In the genomic region with DNA sequence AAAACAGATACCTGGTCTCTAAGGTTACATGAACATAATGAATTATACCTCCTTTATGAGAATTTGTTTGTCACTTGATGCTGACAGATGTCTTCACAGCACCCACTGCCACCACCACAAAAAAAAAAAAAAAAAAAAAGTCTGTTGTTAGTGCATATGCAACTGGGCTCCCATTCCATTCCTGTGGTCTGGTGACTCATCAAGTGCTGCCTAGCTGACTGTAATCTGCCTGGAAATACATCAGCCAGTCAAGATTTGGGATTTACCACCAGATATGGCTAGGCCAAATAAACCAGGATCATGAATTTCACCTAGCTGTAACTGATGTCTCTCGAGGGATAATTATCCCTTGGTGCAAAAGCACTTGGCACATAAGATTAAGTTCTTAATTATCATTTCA, we compare ENCODE assay signal across 21 mouse cellular contexts.
DNase-seq lines count a peak whose midpoint lies in the region; ATAC-seq and TF ChIP-seq lines count a peak whose summit lies in the region.
"Had no signal": no experiment of that assay in that cellular context is flagged by ENCODE, and none has a peak within 500 bp of the region (broad histone marks: within the 10 kb centered on the region; RNA-seq: fewer than 3 reads in every experiment).

No protein-coding gene starts in this region.

- no peak overlapping the region for H3K4me3 ChIP-seq in ES-E14 (ENCODE audit: insufficient read depth in 1 of 2, low read depth in 1 of 2, low read length in 2 of 2, poor library complexity in 1 of 2, severe bottlenecking in 1 of 2)
- no peak overlapping the region for H3K4me3 ChIP-seq in hindbrain, embryonic 13.5 days
- no peak overlapping the region for H3K4me3 ChIP-seq in hindbrain, embryonic 11.5 days (ENCODE audit: low read depth, low read length)
- H3K4me3 ChIP-seq: forebrain, embryonic 13.5 days; heart, embryonic 15.5 days; hindbrain, embryonic 12.5 days had no signal

- in situ Hi-C loops in ES-E14 (cut with MboI; ENCODE audit: low sequenced_read_pairs in 2 of 2, unreplicated experiment in 2 of 2) = no loop called here

- no peak overlapping the region for H3K27ac ChIP-seq in ES-E14 (ENCODE audit: insufficient read depth, low read depth, low read length, poor library complexity, severe bottlenecking)
- H3K27ac ChIP-seq in hindbrain, embryonic 13.5 days = no peak overlapping the region
- no peak overlapping the region for H3K27ac ChIP-seq in hindbrain, embryonic 11.5 days (ENCODE audit: low read depth, low read length)
- H3K27ac ChIP-seq: forebrain, embryonic 13.5 days; heart, embryonic 15.5 days; hindbrain, embryonic 12.5 days; hindbrain, postnatal 0 days had no signal

- intact Hi-C loops in heart, postnatal 25 days (cut with DNase I) = no loop called here

- WGBS in hindbrain, embryonic 13.5 days = 90% methylated on average over 1 of the region's 1 CpGs
- WGBS in hindbrain, embryonic 11.5 days = 91% methylated on average over 1 of the region's 1 CpGs

- H3K27me3 ChIP-seq in hindbrain, embryonic 13.5 days = no peaks in the 10 kb centered on the region
- no peaks in the 10 kb centered on the region for H3K27me3 ChIP-seq in hindbrain, embryonic 11.5 days (ENCODE audit: control insufficient read depth, insufficient read depth, low read length)
- H3K27me3 ChIP-seq: forebrain, embryonic 13.5 days; heart, embryonic 15.5 days; hindbrain, embryonic 12.5 days had no signal

- no peak for ATAC-seq in hindbrain, embryonic 13.5 days (ENCODE audit: low FRiP score)
- ATAC-seq in hindbrain, embryonic 11.5 days (ENCODE audit: low FRiP score) = no peak
- ATAC-seq: forebrain, embryonic 13.5 days; forebrain, postnatal 0 days; hindbrain, postnatal 0 days had no signal

- no peaks in the 10 kb centered on the region for H3K9me3 ChIP-seq in ES-E14 (ENCODE audit: control insufficient read depth, insufficient read depth, low read depth, low read length)
- H3K9me3 ChIP-seq in hindbrain, embryonic 13.5 days = no peaks in the 10 kb centered on the region
- H3K9me3 ChIP-seq in hindbrain, embryonic 11.5 days (ENCODE audit: control insufficient read depth, low read length) = no peaks in the 10 kb centered on the region
- H3K9me3 ChIP-seq: forebrain, embryonic 13.5 days; heart, embryonic 15.5 days; hindbrain, embryonic 12.5 days had no signal

- H3K36me3 ChIP-seq in ES-E14 (ENCODE audit: control insufficient read depth, insufficient read depth, low read length, poor library complexity, severe bottlenecking) = no peaks in the 10 kb centered on the region
- H3K36me3 ChIP-seq in hindbrain, embryonic 13.5 days = no peaks in the 10 kb centered on the region
- no peaks in the 10 kb centered on the region for H3K36me3 ChIP-seq in hindbrain, embryonic 11.5 days (ENCODE audit: control insufficient read depth, insufficient read depth, low read length)
- H3K36me3 ChIP-seq: heart, embryonic 15.5 days; hindbrain, embryonic 12.5 days had no signal

- DNase-seq in 3134 (ENCODE audit: extremely low read depth, insufficient read length, low spot score) (peak; percentile 57), 3T3-L1 (ENCODE audit: low read depth, low spot score) (peak; percentile 97), ES-E14 (ENCODE audit: low read depth, low spot score) (no peak)
- DNase-seq in brain, adult 2 months (ENCODE audit: low read depth, low spot score) = peak; percentile 35
- no peak for DNase-seq in heart, postnatal 25 days (ENCODE audit: low spot score)
- DNase-seq in spleen, postnatal 4 days (ENCODE audit: low spot score in 2 of 2) = no peak
- no peak for DNase-seq in hindbrain, embryonic 11.5 days (ENCODE audit: low spot score)
- DNase-seq: adrenal gland, postnatal 10 days; cerebellum, adult 18-20 months; cerebellum, adult 9-11 months; cerebellum, postnatal 36 days; forebrain, postnatal 0 days; gastrocnemius, postnatal 36 days; heart, adult 18-20 months; heart, postnatal 36 days had no signal

- no peak overlapping the region for H3K4me2 ChIP-seq in hindbrain, embryonic 13.5 days
- no peak overlapping the region for H3K4me2 ChIP-seq in hindbrain, embryonic 11.5 days (replicated peaks; ENCODE audit: low read depth, low read length)
- H3K4me2 ChIP-seq: forebrain, embryonic 13.5 days; heart, embryonic 11.5 days; heart, embryonic 15.5 days; hindbrain, embryonic 12.5 days had no signal

- H3K9ac ChIP-seq in ES-E14 (ENCODE audit: insufficient read depth, low read depth, low read length, poor library complexity, severe bottlenecking) = no peak overlapping the region
- no peak overlapping the region for H3K9ac ChIP-seq in hindbrain, embryonic 13.5 days
- H3K9ac ChIP-seq in hindbrain, embryonic 11.5 days (ENCODE audit: low read depth, low read length) = no peak overlapping the region
- H3K9ac ChIP-seq: forebrain, embryonic 13.5 days; forebrain, postnatal 0 days; heart, embryonic 15.5 days; hindbrain, embryonic 12.5 days had no signal

- H3K4me1 ChIP-seq in ES-E14 (ENCODE audit: control insufficient read depth in 2 of 2, insufficient read depth in 2 of 2, low read length in 2 of 2, poor library complexity in 1 of 2) = no peaks in the 10 kb centered on the region
- H3K4me1 ChIP-seq in hindbrain, embryonic 13.5 days (replicated peaks) = no peaks in the 10 kb centered on the region
- no peaks in the 10 kb centered on the region for H3K4me1 ChIP-seq in hindbrain, embryonic 11.5 days (replicated peaks; ENCODE audit: control insufficient read depth, insufficient read depth, low read length)
- H3K4me1 ChIP-seq: forebrain, embryonic 13.5 days; hindbrain, embryonic 12.5 days had no signal

TF ChIP-seq in ES-E14, 5 proteins besides CTCF, POLR2A, EP300 and RAD21:
- TF ChIP-seq HCFC1 (IDR thresholded peaks at IDR 0.05; ENCODE audit: borderline replicate concordance, insufficient read depth, low read length) (no peak), MAFK (IDR thresholded peaks at IDR 0.05; ENCODE audit: insufficient read depth, low read depth, low read length) (no peak), ZNF384 (IDR thresholded peaks at IDR 0.05; ENCODE audit: low read depth, low read length) (0 out of 2 replicates have a peak, but pooled peaks have one; percentile 34)
TF ChIP-seq in ES-E14: peak in this region for 1.

Comparison
In these comparisons a context has a peak if more than half of its experiments do, and no peak if none do; other contexts are left out.
1. DNase-seq: peak in 3134 (single experiment), 3T3-L1 (single experiment) and brain, adult 2 months (single experiment); none in ES-E14 (single experiment), heart, postnatal 25 days (single experiment), spleen, postnatal 4 days (0 of 2) and hindbrain, embryonic 11.5 days (single experiment).